Mouse (Mus musculus) gastrocnemius, adult 2 months (tissue): ENCODE measurements around the gene Creb5. TPM values are rescaled to one million over a fixed set of nuclear protein-coding genes. Genes with fewer than 3 reads are reported as not detected.

Source experiments
- DNase-seq: peaks from one replicate; pipeline ENCODE4 v3.0.0; 2022
- H3K27ac ChIP-seq: fragments of 200-600 bp; 2 replicates; pipeline ENCODE4 v1.8.1; 2022; ENCODE audit warnings: mild to moderate bottlenecking
- H3K4me3 ChIP-seq: fragments of 200-600 bp; 2 replicates; pipeline ENCODE4 v1.8.1; 2022; ENCODE audit warnings: mild to moderate bottlenecking, moderate library complexity
- CTCF ChIP-seq: fragments of 200-600 bp; IDR thresholded peaks from 2 replicates; pipeline ENCODE4 v1.8.1; 2022; ENCODE audit warnings: antibody characterized with exemption, mild to moderate bottlenecking, moderate library complexity
- intact Hi-C: fragments of 180-260 bp; cut with DNase I; formaldehyde crosslinking; loops from one replicate; pipeline ENCODE4 v1.15.1; 2025
- total RNA-seq, 2 experiments: library from RNA; stranded (reverse); gene quantifications; 2 replicates each; pipeline ENCODE4 v1.2.3; 2021

The Creb5 gene
- total RNA-seq, 2 experiments from 2014 or later, result 4.5 to 6.1 TPM

DNA sequence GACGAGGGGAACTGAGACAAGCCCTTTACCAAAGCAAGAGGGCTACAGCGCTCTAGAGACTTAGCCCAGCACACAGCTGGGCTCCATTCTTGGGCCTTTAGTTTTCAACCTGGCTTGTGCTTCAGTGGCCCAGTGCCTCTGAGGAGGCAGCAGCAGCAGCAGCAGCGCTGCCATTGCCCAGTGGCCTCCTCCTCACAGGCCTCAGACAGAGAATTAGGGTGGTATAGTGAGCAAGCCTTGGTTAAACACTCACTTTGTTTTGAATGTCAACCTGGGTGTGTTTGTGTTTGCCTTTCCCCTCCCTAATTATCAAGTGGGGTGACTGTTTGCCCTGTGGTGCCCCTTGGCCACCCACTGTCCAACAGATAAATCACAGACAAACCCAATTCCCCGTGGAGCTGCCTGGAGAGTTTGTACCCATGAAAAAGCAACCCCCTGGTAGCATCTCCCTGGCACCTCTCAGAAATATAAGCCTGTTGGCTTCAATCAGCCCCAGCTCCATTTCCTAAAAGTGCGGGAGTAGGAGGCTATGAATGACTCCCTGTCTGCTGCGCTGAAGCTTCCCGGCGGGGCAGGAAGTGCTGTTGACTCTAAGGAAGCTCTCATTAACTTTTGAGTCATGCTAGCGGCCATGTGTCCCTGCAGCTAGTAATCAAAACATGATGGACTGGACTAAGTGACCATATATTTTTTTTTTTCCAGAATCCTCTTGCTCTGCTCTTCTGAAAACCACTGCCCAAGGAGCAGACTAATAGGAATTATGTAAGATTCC, 328.6 kb downstream of the Creb5 start:
- intact Hi-C loops, result no loop called here
- TF ChIP-seq CTCF, result no peak
- Histone ChIP-seq H3K4me3 (no peak overlapping the region), H3K27ac (no peak overlapping the region)
- no peak for DNase-seq

DNA sequence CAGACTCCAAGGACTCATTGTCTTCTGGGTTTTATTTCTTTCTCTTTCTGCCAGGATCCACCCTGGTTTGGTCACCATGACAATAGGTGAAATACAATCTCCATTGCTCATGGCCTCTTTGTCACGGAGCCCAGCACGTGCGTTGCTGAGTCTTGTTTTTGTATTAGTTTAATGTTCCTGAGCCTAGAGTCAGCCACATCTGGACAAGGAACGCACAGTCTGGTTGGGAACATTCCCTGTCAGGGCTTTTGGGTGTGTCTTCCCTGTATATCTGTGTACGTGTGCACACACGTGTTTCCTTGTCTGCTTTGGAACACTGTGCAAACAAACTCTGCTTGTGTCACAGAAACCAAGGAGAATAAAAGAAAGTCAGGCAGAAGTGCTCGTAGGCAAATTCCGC, 331.1 kb downstream of the Creb5 start:
- intact Hi-C loops, result no loop called here
- Histone ChIP-seq H3K27ac (peak overlapping the region; percentile 72), H3K4me3 (no peak overlapping the region)
- TF ChIP-seq CTCF, result no peak
- peak; percentile 81 for DNase-seq

DNA sequence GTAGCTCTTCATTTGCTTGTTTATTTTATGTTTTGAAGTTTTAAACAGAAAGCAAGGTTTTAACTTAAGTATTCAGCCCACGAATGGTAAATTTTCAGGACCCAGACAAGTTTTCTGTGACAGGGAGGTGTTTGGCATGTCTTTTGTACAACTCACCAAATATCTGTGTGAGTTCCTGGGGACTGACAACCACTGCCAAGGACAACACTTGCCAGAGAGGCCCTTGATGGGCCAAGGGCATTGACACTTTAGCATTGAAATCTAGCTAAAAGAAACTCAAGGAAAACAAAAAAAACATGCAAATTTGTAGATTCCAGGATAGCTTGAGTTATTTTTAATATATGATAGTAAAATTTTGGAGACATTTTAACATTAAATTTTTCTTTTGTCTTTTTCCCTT, 332.6 kb downstream of the Creb5 start:
- DNase-seq, result no peak

DNA sequence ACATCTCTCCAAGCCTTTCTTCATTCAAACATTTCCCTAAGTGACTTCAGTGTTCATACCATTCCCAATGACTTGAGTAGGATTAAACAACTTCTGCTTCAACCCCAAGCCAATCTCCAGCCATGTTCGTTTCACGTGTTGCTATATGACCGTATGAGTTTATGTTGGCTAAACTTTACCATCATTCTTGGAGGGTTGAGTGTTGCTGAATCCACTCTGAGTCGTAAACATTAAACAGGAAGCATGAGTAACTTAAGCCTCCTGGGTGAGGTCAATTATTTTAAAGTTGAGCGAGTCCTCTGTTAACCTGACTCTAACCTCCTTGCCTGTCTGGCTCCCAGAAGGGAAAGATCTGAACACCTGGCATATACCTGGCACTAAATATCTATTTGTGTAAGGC, 334.2 kb downstream of the Creb5 start:
- H3K27ac ChIP-seq, result no peak overlapping the region
- no peak for TF ChIP-seq CTCF
- intact Hi-C loops, result no loop called here
- H3K4me3 ChIP-seq, result no peak overlapping the region
- DNase-seq, result no peak

More for the DNA sequence above, 332.6 kb downstream of the Creb5 start:
- no peak for TF ChIP-seq CTCF
- H3K4me3 ChIP-seq, result no peak overlapping the region
- no peak overlapping the region for H3K27ac ChIP-seq
- intact Hi-C loops, result no loop called here

DNA sequence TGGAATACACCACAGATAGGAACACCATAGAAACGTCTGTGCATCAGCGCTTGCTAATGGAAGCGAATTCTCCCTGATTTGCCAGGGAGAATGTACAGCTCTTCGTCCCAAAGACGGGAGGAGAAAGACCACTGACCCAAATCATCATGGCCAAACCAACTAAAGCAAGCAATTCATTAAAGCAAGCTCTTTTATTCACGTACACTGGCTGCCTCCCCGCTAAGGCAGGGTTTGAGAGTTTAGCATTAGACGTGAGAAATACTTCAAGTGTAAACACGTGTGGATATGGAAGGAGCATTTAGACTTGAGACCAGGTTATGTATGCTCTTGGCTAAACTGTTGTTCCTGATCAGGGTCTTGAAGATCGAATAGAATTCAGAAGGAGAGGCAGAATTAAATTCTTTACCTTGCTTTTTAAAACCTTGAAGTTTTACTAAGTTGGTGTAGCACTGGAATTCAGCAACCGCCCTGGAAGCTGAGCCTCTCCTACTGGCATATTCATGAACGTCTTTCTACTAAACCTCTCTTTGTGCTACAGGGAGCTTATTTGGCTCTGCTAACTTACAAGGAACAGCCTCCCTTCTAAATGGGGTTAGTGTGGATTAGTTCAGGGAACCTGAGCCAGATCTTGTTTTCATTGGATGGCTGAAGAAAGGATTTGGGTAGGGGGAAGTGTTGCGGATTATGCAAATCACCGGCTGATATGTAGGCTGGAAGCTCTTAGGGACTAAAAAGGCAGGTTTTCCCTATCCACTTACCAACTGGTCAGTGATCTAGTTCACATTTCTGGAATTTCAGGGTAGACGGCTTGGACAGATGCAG, 337.6 kb downstream of the Creb5 start:
- Histone ChIP-seq H3K4me3 (no peak overlapping the region), H3K27ac (no peak overlapping the region)
- intact Hi-C loops, result no loop called here
- no peak for TF ChIP-seq CTCF
- DNase-seq, result no peak

DNA sequence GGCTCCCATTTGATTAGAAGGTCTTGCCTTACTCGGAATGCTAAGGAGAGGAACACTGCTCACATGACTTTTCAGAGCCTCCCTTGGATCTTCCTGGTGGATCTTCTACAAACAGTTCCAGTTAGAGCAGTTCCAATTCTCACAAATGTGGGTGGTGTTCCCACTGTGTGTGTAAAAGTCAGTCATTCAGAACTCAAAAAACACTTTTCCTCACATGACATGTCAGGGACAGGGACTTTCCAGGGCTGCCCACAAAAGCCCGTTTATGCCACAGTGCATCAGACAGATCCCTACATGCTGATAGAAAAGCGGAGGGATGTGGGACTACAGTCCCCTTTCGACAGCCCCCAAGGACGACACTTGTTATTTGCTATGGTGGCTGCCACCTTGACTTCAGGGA, 339.0 kb downstream of the Creb5 start:
- H3K27ac ChIP-seq, result no peak overlapping the region
- TF ChIP-seq CTCF, result no peak
- no peak for DNase-seq
- H3K4me3 ChIP-seq, result no peak overlapping the region
- intact Hi-C loops, result no loop called here

DNA sequence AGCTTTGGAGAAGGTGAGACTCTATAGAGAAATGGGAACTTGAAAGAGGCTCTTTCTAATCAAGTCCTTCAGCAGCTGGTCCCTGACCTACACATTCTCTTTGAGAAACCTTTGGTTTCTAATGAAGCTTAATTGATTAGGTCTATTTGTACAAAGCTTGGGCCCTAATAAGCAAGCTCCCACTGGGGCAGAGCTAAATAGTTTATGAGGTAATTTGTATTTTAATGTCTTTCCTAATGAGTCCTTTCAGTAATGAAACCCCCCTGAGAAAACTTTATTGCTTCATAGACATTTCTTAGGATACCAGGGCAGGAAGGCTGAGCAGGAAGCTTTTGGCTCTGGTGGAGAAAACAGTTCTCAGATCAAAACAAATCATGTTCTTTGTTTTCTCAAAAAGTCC, 341.6 kb downstream of the Creb5 start:
- Histone ChIP-seq H3K27ac (no peak overlapping the region), H3K4me3 (no peak overlapping the region)
- no peak for TF ChIP-seq CTCF
- DNase-seq, result no peak
- intact Hi-C loops, result no loop called here

DNA sequence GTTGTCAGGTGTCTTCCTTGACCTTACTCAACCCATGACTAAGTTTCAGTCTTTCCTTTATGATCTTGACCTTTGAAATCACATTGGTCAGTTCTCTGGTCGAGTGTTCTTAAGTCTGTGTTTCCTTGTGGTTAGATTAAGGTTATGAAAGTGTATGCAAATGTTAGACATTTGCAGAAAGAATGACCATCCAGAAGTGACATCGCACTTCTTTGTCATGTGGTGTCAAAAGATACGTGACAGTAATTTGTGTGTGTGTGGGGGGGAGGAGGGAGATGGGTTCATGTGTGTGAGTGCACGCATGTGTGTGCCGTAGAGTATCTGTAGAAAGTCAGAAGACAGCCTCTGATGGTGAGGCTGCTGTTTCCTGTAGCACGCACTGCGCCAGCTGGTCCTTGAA, 348.4 kb downstream of the Creb5 start:
- Histone ChIP-seq H3K4me3 (no peak overlapping the region), H3K27ac (no peak overlapping the region)
- no peak for DNase-seq
- intact Hi-C loops, result no loop called here
- no peak for TF ChIP-seq CTCF

DNA sequence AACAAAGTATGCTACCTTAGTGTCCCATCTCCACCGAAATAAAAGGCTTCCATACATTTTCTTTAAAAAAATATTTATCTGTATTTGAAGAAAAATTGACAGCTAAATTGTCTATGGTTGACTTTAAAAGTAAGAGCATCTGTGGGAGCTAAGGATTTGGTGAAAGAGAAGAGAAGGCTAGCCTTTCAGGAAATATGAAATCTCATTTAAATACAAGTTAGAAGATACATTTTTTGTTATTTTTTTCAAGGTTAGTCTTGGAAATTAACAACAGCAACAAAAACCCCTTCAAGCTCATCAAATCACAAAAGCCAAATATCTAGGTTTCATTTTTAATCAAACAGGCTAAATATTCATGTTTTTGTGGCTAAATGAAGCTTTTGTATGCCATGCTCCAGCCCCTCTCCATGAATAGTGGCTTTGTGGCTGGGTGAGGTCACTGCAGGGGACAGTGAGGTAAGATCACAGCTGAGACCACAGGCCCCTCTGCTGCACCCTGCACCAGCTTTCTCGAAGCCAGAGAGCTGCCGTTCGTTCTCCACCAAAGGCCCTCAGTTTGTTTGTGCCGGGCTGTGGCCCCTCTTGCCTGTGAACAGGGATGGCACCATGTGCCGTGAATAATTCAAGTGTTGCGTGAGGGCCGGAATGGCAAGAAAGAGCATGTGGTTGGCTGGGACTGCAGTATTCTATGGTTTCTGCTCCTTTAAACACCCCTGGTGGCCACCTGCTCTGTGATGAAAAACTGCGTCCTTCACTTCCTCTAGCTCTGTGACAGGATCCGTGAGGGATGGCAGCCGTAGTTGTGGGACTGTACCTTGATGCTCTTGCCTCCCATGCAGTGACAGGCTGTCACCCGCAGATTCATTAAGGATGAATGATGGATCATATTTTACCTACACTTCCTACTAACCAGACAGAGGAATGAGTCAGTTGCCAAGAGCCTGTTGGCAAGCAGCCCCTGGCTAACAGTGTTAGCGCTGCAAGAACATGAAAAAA, 350.6 kb downstream of the Creb5 start:
- intact Hi-C loops, result no loop called here
- H3K4me3 ChIP-seq, result no peak overlapping the region
- 0 out of 2 replicates have a peak overlapping the region, but pooled peaks have one; percentile 24 for H3K27ac ChIP-seq
- no peak for TF ChIP-seq CTCF
- peak; percentile 58 for DNase-seq

DNA sequence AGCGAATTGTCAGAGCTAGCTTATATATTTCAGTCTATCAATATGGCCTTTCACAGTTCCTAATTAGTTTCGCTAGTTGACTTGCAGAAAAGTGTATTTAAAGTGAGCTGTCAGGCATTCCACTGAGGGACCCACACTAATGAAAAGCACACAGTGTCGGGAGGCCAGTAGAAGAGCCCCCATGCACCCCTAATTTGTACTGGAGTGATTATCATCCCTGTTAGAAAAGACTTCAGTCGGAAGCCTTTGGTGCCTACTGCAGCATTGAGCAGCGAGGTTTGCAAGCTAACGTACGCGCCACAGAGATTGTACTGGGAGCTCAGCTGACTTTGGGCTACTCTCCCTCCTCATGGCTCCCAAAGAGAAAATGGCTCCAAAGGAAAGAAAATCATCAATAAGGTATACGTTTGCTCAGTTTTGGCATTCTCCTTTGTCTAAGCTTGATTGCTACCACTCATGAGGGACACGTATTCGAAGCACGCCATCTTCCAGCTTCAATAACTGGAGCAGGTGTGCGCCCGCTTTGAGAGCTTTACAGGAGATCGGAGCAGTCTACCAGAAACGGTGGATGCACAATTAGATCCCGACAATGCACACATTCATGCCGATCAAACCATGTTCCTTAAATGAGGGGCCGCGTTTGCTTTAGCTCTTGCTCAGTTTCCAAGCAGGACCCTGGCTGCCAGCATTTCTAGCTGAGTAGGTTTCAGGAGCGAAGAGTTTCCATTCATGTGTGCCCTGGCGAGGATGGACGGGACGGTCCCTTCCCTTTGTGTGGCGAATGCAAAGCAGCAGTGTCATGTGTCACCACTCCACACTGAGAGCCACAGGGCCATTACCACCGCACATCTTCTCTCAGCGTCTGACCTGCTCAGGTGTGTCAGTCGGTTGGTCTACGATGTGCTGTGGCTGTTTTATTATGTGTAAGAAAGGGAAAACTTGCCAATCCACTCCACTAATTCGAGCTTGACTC, 354.8 kb downstream of the Creb5 start:
- no peak for TF ChIP-seq CTCF
- intact Hi-C loops, result no loop called here
- no peak overlapping the region for H3K27ac ChIP-seq
- H3K4me3 ChIP-seq, result no peak overlapping the region
- DNase-seq, result no peak

DNA sequence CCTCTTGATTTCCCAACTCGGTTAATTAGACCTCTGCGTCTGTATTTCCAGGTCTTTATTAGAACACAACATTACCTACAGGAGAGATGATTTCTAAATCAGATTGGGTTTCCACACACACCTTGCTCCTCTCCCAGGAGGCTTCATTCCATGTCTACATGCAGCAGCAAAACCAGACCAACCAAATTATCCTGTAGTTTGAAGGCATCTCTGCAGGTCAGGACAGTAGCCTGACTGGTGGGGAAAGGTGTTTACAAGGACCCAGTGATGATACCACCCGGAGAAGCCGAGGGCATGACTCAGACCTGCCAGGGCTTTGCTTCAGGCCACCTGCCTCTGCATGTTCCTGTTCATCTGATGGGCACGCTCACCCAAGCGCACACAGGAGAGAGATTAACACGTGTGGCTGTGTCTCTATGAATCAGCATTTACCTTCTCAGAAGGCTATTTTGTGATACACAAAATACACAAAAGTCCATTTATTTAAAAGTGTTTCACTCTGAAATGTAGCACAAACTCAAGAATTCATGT, 355.8 kb downstream of the Creb5 start:
- H3K4me3 ChIP-seq, result no peak overlapping the region
- TF ChIP-seq CTCF, result no peak
- intact Hi-C loops, result no loop called here
- no peak for DNase-seq
- no peak overlapping the region for H3K27ac ChIP-seq
